Mouse (Mus musculus) spleen, postnatal 14 days (tissue): ENCODE results near the gene Trrap.

Source experiments
- DNase-seq, 2 experiments: peaks; one replicate each; pipeline ENCODE4 v3.0.0; 2021 to 2022; ENCODE audit warnings: low spot score in 2 of 2

Gene Trrap

DNA sequence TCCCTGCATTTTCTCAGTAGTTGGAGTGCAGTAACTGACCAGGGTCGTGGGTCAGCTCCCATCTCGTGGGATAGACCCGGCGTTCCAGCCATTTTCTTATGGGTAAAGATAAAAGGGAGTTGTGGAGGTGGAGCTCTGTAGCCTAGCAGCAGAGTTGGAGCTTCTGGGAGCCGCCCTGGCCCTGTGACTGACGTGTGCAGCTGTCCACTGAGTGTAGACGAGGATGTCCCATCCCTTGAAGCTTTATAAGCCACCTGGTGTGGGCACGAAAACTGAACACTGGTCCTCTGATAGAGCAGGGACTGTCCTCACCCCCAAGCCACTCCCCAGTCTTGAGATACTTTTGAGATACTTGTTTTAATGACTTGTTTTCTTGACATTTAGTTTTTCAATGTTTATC, 13.1 kb downstream of the Trrap start:
- no peak for DNase-seq

DNA sequence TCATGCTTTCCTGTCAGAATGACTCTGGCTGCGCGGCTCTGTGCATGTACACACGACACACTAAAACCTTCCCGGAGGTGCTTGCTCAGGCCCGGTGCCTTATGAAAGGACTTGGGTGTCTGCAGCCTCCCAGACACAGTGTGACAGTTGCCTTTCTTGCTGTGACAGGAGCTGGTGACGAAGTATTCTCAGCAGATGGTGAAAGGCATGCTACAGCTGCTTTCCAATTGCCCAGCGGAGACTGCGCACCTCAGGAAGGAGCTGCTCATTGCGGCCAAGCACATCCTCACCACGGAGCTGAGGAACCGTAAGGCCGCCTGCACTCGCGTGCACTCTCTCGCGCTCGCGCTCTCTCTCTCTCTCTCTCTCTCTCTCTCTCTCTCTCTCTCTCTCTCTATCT, 18.9 kb downstream of the Trrap start:
- no peak for DNase-seq

DNA sequence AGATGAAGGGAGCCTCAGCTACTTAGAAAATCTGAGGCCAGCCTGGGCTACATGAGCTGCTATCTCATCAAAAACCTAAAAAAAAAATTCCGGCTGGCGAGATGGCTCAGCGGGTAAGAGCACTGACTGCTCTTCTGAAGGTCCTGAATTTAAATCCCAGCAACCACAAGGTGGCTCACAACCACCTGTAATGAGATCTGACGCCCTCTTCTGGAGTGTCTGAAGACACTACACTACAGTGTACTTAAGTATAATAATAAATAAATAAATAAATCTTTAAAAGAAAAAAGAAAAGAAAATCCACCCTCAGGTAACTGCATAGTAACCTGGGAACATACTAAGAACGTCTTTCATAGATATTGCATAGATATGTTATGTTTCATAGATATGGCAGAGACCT, 25.8 kb downstream of the Trrap start:
- DNase-seq = no peak

DNA sequence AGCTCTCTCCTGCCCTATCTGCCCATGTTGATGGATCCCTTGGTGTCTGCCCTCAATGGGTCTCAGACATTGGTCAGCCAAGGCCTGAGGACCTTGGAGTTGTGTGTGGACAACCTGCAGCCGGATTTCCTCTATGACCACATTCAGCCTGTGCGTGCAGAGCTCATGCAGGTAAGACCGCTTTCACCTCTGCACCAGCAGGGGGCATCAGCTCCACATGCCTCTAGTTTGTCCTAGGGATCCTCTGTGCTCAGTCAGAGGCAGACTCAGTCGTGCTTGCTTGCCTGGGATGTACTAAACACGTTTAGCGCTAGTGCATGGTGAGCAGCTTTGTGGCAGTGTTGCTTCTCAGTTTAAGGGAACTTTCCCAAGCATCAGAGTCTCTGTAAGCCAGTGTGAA, 27.2 kb downstream of the Trrap start:
- DNase-seq = no peak

DNA sequence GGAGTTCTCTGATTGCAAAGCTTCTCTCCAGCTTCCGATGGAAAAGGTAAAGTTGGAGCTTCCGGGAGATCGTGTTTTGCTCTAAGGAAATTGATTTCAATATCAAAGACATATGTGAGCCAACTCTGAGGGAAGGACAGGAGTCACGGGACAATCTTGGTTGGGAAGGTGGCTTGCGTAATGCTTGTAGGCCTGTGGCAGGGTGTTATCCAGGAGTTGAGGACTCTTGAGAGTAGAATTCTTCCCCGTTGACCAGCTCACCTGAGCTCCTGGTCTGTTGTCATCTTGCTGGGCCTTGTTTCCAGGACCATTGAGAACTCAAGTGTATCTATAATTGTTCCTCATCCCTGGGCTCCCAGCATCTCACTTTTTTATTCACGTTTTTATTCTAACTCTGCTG, 29.6 kb downstream of the Trrap start:
- no peak for DNase-seq

DNA sequence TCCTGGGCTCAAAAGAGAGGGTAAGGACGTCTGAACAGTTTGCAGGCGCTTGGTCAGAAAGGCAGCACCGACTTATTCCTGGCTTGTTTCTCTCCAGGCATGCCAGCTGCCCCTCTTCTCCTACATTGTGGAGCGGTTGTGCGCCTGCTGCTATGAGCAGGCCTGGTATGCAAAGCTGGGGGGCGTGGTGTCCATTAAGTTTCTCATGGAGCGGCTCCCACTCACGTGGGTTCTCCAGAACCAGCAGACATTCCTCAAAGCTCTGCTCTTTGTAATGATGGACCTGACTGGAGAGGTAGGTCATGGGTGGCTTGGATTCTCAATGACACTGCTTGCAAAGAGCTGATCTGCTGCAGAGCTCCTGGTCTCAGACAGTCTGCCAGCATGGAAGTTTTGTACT, 35.5 kb downstream of the Trrap start:
- DNase-seq = no peak

DNA sequence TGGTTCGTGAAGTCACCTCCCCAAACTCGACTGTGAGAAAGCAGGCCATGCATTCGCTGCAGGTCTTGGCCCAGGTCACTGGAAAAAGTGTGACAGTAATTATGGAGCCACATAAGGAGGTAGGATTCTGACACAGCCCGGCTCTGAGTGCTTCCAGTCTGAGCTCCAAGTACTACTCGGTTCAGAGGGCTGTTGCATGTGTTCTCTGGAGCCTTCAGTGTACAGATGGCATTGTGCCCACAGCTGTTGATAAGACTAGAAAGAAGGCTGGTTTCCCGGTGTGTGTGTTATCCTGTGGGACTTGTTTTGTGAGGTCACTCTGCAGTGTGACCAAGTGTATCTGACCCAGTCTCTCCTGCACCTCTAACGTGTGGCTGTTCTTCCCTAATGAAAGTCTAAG, 36.6 kb downstream of the Trrap start:
- no peak for DNase-seq

DNA sequence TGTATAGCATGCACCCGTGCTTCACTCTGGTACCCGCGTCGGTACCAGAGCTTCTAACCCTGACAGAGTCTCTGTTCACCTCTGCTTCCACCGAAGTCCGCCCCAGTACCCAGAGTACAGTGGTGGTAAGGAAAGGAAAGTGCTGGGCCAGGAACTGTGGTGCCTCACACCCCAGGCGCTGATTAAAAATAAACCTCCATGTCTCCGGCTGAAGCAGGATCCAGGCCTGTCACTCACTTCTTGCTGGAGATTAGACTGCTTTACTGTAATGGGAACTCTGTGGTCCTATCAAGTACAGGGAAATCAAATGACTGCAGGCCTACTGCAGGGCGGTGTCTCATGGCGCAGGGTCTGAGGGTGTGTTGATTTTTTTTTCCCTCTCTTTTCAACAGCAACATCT, 39.4 kb downstream of the Trrap start:
- DNase-seq = no peak

DNA sequence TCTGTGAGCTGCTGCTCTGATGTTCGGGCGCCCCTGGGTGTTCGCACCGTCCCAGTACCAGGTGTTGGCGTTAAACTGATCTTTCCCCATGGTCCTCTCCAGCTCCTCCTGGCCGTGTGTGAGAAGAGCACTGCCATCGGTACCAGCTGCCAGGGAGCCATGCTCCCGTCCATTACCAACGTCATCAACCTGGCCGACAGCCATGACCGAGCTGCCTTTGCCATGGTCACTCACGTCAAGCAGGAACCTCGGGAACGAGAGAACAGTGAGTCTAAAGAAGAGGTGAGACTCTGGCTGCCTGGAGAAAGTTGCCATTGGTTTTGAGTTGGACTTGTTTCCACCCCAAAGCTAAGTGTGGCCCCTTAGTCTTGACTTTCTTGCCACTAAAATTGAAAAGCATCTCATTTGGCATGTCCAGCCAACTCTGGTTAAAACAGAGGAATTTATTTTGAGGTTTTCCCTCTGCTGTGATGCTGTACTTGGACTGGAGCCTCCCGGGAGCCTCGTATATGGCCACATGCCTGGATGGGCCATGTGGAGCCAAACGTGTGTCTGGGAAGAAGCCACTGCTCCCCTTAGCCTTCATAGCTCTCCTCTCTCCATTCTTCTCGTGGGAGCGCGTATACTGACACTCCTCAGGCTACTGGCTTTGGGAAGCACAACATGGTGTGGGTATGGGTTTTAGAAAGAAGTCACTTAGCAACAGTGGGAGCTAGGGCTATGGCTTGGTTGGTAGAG, 61.0 kb downstream of the Trrap start:
- no peak for DNase-seq

DNA sequence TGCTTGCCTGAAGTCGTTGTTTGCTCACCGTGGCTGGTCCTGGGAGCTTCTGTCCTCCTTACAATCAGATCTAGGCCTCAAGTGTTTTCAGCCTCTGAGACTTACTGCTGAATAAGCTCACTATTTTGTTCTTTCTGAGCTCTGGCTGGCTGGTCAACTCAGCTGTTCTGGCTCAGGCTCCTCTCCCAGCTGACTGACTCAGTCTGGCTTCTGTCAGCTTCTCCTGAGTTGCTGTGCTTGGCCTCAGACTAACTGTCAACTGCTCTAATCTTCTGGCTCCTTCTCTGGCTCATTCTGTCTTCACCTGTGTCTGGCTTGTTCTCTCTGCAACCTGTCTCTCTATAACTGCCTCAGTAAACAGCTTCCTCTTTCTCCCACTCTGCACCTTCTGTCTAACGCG, 62.1 kb downstream of the Trrap start:
- DNase-seq = no peak

DNA sequence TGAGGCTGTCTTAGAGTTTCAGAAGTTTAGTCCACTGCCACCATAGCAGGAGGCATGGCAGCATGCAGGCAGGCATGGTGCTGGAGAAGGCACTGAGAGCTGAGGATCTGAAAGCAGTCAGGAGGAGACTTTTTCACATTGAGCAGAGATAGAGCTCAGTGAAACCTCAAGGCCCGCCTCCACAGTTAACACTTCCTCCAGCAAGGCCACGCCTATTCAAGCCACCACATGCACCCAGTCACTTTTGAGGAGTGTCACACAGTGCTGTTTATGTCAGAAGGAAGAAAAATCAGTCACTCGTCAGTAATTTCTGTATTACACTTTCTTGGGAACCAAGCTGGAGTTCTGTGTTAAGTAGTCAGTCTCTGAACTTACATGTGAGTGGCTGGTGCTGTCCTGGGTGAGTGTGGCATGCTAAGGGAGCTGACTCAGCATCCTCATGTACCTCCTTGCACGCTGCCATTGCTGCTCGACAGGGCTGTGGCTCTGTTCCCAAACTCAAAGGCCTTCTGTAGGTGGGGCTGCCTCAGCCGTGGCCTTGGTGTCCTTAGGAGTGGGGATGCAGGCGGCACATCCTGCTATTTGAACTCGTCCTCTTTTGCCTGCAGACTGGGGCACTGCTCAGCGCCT, 64.4 kb downstream of the Trrap start:
- DNase-seq = no peak

DNA sequence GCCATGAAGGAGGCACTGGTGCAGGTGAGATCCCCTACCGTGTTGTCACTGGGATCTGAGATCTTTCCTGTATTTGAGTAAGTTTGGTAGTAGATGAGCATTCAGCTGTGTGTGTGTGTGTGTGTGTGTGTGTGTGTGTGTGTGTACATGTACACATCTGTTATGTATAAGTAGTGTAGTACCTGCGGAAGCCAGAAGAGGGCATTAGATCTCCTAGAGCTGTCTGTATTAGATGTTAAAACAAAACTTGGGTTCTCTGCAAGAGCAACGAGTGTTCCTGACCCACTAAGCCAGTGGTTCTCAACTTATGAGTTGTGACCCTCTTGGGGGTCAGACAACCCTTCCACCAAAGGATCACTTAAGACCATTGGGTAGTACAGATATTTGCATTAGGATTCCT, 68.6 kb downstream of the Trrap start:
- DNase-seq = no peak

DNA sequence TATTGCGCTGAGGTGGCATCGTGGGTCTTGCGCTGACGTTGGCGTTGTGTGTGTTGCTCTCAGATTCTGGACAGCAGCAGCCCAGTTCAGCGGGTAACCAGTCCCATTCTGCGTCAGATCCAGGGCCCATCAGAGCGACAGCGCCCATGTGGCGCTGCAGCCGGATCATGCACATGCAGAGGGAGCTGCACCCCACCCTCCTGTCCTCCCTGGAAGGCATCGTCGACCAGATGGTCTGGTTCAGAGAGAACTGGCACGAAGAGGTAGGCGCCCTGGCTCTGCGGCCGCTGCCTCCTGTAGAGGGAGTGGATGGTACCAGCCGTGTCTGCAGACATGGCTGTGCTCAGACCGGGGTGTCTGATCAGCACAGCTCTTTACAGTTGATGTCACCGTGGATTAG, 77.8 kb downstream of the Trrap start:
- no peak for DNase-seq

DNA sequence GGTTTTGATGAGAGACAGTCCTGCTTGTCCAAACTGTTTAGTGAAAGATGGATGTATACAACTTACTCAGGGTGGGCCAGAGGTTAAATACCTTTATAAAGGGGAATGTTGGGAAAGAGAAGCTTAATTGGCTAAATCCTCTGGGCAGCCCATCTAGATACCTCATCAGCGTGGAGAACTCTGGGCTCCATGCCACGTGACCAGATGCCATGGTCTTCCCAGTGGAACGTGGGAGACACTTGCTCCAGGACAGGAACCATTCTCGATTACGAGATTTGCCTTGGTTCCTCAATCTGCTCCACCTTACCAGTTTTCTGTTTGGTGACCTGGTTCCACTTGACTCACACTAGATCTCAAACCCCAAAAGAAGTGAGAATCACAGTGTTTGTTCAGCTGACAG, 81.2 kb downstream of the Trrap start:
- DNase-seq = no peak

DNA sequence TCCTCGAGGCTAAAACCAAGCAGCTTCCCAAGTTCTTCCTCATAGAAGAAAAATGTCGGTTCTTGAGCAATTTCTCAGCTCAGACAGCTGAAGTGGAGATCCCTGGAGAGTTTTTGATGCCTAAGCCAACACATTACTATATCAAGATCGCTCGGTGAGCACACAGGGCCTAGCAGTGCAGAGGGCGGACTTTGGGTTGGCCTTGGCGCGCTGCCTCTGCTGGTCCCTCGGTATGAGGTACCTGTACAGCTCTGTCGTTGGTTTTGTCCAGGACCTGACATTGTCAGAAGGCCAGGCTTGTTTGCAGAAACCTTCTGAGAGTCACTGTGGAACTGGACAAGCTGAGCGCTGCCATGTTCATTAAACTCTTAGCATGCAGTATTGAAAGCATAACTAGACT, 82.4 kb downstream of the Trrap start:
- no peak for DNase-seq

DNA sequence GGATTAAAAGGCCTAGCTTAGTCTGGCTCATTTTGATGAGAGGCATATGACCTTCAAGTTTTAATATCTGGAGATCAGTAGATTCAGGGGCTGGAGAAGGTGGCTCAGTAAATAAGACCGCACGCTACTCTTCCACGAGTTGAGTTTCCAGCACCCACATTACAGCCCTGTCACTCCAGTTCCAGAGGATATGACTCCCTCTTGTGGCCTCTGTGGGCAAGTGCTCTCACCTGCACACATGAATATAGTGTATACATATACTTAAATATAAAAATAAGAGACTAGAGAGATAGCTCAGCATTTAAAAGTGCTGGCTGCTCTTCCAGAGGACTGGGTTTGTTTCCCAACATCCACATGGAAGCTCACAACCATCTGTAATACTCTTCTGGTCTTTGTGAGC, 84.3 kb downstream of the Trrap start:
- no peak for DNase-seq

DNA sequence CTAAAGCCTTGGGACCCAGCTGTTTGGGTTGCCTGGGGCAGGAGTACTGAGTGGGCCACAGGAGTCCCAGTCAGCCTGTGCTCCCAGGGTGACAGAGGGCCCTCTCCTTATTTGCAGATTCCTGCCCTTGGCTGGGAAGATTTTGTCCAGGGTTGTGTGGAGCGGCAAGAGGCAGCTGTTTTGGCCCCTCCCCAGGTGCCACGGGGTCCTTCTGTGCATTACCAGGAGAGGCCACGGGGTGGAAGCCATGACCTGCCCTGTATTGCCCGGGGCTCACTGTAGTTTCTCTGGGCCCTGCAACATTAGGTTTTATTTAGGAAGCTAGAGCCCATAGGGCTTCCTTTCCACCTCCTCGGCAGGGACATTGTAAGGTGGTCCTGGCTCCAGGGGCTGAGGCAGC, 86.4 kb downstream of the Trrap start:
- DNase-seq = no peak

DNA sequence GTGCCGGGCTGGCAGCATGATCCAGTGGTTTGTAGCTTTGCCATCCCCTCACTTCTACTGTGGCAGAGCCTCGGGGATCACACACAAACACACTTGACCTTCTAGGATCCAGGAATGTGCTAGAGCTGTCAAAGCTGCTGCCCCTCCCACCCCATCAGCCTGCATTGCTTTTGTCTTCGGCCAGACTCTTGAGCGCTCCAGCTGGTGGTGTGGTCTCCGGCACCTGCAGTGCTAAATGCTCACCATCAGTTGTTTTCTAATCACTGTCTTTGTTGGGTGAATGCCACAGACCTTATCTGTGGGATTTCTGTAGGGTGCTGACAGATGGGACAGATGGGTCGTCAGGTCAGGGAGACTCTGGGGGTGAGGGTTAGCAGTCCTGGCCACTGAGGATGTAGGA, 88.4 kb downstream of the Trrap start:
- DNase-seq = no peak

DNA sequence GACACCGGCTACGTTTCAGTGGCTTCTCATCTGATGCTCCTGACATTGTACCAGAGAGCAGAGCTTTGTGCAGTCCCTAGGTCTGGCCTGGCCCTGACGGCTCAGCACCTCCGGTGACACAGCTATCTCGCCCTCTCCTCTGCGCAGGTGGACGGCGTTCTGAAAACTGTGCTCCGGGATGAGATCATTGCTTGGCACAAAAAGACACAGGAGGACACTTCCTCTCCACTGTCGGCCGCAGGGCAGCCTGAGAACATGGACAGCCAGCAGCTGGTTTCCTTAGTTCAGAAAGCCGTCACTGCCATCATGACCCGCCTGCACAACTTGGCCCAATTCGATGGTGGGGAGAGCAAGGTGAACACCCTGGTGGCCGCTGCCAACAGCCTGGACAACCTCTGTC, 91.0 kb downstream of the Trrap start:
- DNase-seq = no peak

DNA sequence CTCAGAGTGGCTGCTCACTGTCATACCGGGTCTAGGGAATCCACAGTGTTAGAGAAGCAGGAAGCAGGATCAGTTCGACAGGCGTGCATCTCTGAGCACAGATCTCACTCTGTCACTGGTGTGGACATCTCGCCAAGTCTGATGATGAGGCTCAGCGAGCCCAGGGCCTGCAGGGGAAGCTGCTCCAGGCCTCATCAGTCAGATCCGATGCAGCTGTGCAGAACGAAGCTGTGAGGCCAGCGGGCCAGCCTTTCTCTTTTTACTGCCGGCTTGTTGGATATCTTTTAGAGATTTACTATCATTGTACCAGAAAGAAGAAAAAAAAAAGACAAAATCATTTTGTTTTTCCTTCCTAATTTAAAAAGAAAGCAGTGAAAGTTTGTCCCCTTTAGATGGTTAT, 91.8 kb downstream of the Trrap start:
- DNase-seq = no peak

DNA sequence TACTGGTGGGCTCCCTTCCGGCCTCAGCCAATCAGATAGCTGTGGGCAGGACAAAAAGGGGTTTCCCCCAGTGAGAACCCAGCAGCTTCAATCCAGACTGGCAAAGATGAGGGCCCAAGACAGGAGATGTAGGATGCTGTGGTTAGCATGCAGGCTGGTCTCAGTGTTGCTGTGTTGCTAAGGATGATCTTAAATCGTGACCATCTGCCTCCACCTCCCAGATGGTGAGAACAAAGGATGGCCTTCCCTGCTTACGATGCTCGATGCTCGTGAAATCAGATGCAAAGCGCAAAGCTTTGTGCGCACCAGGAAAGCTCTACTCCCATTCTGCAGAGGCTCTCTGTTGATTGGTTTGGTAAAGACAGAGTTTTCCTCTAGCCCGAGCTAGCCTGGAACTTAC, 93.4 kb downstream of the Trrap start:
- DNase-seq = no peak

DNA sequence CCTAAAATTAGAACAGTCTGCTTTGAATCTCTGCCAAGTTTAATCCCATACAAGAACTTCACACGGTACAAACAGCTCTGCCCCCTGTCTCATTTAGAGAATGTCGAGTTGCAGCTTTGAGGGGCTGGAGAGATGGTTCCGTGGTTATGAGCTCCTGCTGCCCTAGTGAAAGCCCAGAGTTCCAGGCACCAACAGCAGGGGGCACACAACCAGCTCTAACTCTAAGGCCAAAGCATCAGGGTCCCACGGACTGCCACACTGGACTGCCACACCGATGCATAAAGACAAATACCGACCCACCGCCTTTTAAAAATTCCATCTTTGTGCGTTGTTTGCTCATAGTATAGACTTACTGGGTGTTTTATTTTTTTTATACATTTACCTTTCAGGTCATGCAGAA, 99.4 kb downstream of the Trrap start:
- no peak for DNase-seq

DNA sequence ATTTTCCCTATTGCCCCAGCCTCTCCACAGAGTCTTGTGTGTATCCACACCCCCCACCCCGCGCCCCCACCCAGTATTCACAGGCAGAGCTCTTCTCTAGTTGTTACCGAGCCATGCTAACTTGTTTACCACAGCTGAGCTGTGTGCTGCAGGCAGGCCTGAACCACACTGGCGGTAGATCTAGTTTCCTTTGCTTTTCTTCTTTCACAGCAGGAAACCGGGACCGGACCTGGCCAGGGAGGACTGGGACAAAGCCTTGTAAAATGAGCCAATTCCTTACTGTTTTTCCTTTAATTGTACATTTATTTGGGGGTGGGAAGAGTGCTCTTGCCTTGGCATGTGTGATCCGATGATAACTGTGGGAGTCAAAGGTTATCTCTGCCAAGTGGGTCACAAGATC, 101.9 kb downstream of the Trrap start:
- DNase-seq = no peak

DNA sequence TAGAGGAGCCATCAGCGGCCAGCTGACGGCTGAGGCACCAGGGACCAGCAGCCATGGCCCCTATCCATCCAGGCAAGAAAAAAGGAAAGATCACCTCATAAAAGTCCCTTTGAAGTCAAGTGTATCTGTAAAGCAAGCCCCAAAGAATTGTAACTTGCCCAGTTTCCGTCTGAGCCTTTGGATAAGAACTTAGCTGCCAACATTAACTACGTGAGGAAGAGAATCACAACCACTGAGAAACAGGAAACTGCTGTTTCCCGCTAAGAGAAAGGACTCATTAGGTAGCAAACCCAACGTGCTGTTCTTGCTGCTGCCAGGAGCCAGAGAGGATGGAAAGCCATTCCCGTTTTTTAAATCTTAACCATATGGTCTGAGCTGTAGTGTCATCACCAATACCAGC, 103.2 kb downstream of the Trrap start:
- DNase-seq = no peak
